Mouse (Mus musculus): ENCODE results near the gene Tubb4a.

GRCm38 (mm10) chr17:57121856-57122255 is 34.3 kb upstream of the Tubb4a start:
- TF ChIP-seq GATA1 (IDR thresholded peaks at IDR 0.05; ENCODE audit: borderline replicate concordance, low read length) (no peak), FLI1 (IDR thresholded peaks at IDR 0.05; ENCODE audit: low read length) (no peak)
